Mouse (Mus musculus): ENCODE results near the gene Oaf. TPM values are rescaled to one million over a fixed set of nuclear protein-coding genes. Genes with fewer than 3 reads are reported as not detected.
A peak's percentile ranks its signal among the peaks of the same experiment; 100 is the strongest.

Gene Oaf
- polyA plus RNA-seq, 1 experiment from 2014 or later, result 59.5 TPM

GRCm38 (mm10) chr9:43232286-43232685 lies 7.4 kb downstream of the Oaf start:
- no peak overlapping the region; the same call in 1 of the 2 replicates for H3K9ac ChIP-seq
- no peak for ATAC-seq (replicated peaks; ENCODE audit: low FRiP score)

GRCm38 (mm10) chr9:43231805-43232204 lies 7.9 kb downstream of the Oaf start:
- peaks cover 84% of the 10 kb centered on the region for H3K4me1 ChIP-seq
- WGBS, result 39% methylated on average over 4 of the region's 4 CpGs
- H3K36me3 ChIP-seq, result peaks cover 13% of the 10 kb centered on the region; the same call in 1 of the 2 replicates
- no peak overlapping the region; the same call in 1 of the 2 replicates for H3K9ac ChIP-seq
- H3K9me3 ChIP-seq (replicated peaks), result no peaks in the 10 kb centered on the region
- no peak; the same call in 1 of the 2 replicates for ATAC-seq (replicated peaks; ENCODE audit: low FRiP score)
- peak overlapping the region; percentile 17 for H3K4me2 ChIP-seq
- no peak overlapping the region for H3K4me3 ChIP-seq (replicated peaks)
- H3K27me3 ChIP-seq, result no peaks in the 10 kb centered on the region
- H3K27ac ChIP-seq, result peak overlapping the region; percentile 85

More at GRCm38 (mm10) chr9:43232286-43232685, 7.4 kb downstream of the Oaf start:
- Histone ChIP-seq H3K4me3 (replicated peaks) (no peak overlapping the region), H3K27ac (peak overlapping the region; percentile 85), H3K4me2 (0 out of 2 replicates have a peak overlapping the region, but pooled peaks have one; percentile 0), H3K4me1 (peaks cover 84% of the 10 kb centered on the region), H3K27me3 (no peaks in the 10 kb centered on the region), H3K9me3 (replicated peaks) (no peaks in the 10 kb centered on the region), H3K36me3 (peaks cover 13% of the 10 kb centered on the region; the same call in 1 of the 2 replicates)
- 27% methylated on average over 5 of the region's 5 CpGs for WGBS

GRCm38 (mm10) chr9:43230886-43231285 lies 8.8 kb downstream of the Oaf start:
- H3K4me1 ChIP-seq, result peaks cover 84% of the 10 kb centered on the region
- peak; percentile 23 for ATAC-seq (replicated peaks; ENCODE audit: low FRiP score)
- WGBS, result 38% methylated on average over 4 of the region's 4 CpGs
- no peak overlapping the region for H3K4me3 ChIP-seq (replicated peaks)
- H3K9me3 ChIP-seq (replicated peaks), result no peaks in the 10 kb centered on the region
- H3K4me2 ChIP-seq, result no peak overlapping the region
- peak overlapping the region; percentile 85 for H3K27ac ChIP-seq
- H3K27me3 ChIP-seq, result no peaks in the 10 kb centered on the region
- H3K9ac ChIP-seq, result no peak overlapping the region
- peaks cover 13% of the 10 kb centered on the region; the same call in 1 of the 2 replicates for H3K36me3 ChIP-seq

GRCm38 (mm10) chr9:43229962-43230361 lies 9.7 kb downstream of the Oaf start:
- Histone ChIP-seq H3K4me2 (no peak overlapping the region), H3K4me3 (replicated peaks) (no peak overlapping the region), H3K27ac (peak overlapping the region; percentile 85; the same call in 1 of the 2 replicates), H3K9me3 (replicated peaks) (no peaks in the 10 kb centered on the region), H3K9ac (no peak overlapping the region), H3K36me3 (peaks cover 13% of the 10 kb centered on the region; the same call in 1 of the 2 replicates), H3K27me3 (no peaks in the 10 kb centered on the region), H3K4me1 (peaks cover 85% of the 10 kb centered on the region)
- ATAC-seq (replicated peaks; ENCODE audit: low FRiP score), result no peak
- 79% methylated on average over 7 of the region's 7 CpGs for WGBS

- H3K9me3 ChIP-seq (replicated peaks), result no peaks in the 10 kb centered on the region
- no peak for ATAC-seq (replicated peaks; ENCODE audit: low FRiP score)
- no peak overlapping the region for H3K9ac ChIP-seq
- H3K27ac ChIP-seq, result no peak overlapping the region
- 88% methylated on average over 10 of the region's 10 CpGs for WGBS
- no peak overlapping the region for H3K4me2 ChIP-seq
- peaks cover 84% of the 10 kb centered on the region for H3K4me1 ChIP-seq
- H3K4me3 ChIP-seq (replicated peaks), result no peak overlapping the region
- no peaks in the 10 kb centered on the region for H3K27me3 ChIP-seq
- H3K36me3 ChIP-seq, result peaks cover 13% of the 10 kb centered on the region; the same call in 1 of the 2 replicates
These were observed 10.3 kb downstream of the Oaf start for GRCm38 (mm10) chr9:43229398-43229895.

GRCm38 (mm10) chr9:43228745-43229144 lies 11.0 kb downstream of the Oaf start:
- no peak overlapping the region for H3K4me3 ChIP-seq (replicated peaks)
- no peak overlapping the region for H3K27ac ChIP-seq
- no peak overlapping the region for H3K9ac ChIP-seq
- ATAC-seq (replicated peaks; ENCODE audit: low FRiP score), result no peak
- H3K4me2 ChIP-seq, result no peak overlapping the region
- peaks cover 80% of the 10 kb centered on the region for H3K4me1 ChIP-seq
- no peaks in the 10 kb centered on the region for H3K9me3 ChIP-seq (replicated peaks)
- WGBS, result 75% methylated on average over 2 of the region's 2 CpGs
- no peaks in the 10 kb centered on the region for H3K27me3 ChIP-seq
- H3K36me3 ChIP-seq, result peaks cover 16% of the 10 kb centered on the region

- WGBS, result 76% methylated on average over 8 of the region's 8 CpGs
These were observed 12.1 kb downstream of the Oaf start for GRCm38 (mm10) chr9:43227626-43228025.

GRCm38 (mm10) chr9:43226573-43227160 lies 13.0 kb downstream of the Oaf start:
- H3K4me3 ChIP-seq (replicated peaks), result no peak overlapping the region
- no peak overlapping the region for H3K4me2 ChIP-seq
- peaks cover 62% of the 10 kb centered on the region for H3K4me1 ChIP-seq
- no peak overlapping the region for H3K9ac ChIP-seq
- H3K27ac ChIP-seq, result peak overlapping the region; percentile 74
- H3K27me3 ChIP-seq, result no peaks in the 10 kb centered on the region
- no peak for ATAC-seq (replicated peaks; ENCODE audit: low FRiP score)
- peaks cover 32% of the 10 kb centered on the region for H3K36me3 ChIP-seq
- WGBS, result 42% methylated on average over 9 of the region's 9 CpGs
- no peaks in the 10 kb centered on the region for H3K9me3 ChIP-seq (replicated peaks)

More at GRCm38 (mm10) chr9:43227626-43228025, 12.1 kb downstream of the Oaf start:
- no peak overlapping the region for H3K4me2 ChIP-seq
- no peak overlapping the region for H3K4me3 ChIP-seq (replicated peaks)
- no peak for ATAC-seq (replicated peaks; ENCODE audit: low FRiP score)
- H3K27ac ChIP-seq, result no peak overlapping the region
- no peaks in the 10 kb centered on the region for H3K27me3 ChIP-seq
- peaks cover 23% of the 10 kb centered on the region for H3K36me3 ChIP-seq
- H3K9me3 ChIP-seq (replicated peaks), result no peaks in the 10 kb centered on the region
- H3K4me1 ChIP-seq, result peaks cover 69% of the 10 kb centered on the region
- H3K9ac ChIP-seq, result no peak overlapping the region

GRCm38 (mm10) chr9:43225481-43225880 lies 14.2 kb downstream of the Oaf start:
- H3K36me3 ChIP-seq, result peaks cover 43% of the 10 kb centered on the region
- WGBS, result 34% methylated on average over 2 of the region's 2 CpGs
- ATAC-seq (replicated peaks; ENCODE audit: low FRiP score), result no peak

GRCm38 (mm10) chr9:43224771-43225355 lies 14.8 kb downstream of the Oaf start:
- H3K36me3 ChIP-seq, result peaks cover 42% of the 10 kb centered on the region
- H3K27me3 ChIP-seq, result no peaks in the 10 kb centered on the region
- no peaks in the 10 kb centered on the region for H3K9me3 ChIP-seq (replicated peaks)
- H3K4me2 ChIP-seq, result no peak overlapping the region
- no peak overlapping the region for H3K9ac ChIP-seq
- H3K4me3 ChIP-seq (replicated peaks), result no peak overlapping the region
- peaks cover 44% of the 10 kb centered on the region for H3K4me1 ChIP-seq
- ATAC-seq (replicated peaks; ENCODE audit: low FRiP score), result no peak
- peak overlapping the region; percentile 74; the same call in 1 of the 2 replicates for H3K27ac ChIP-seq
- WGBS, result 60% methylated on average over 11 of the region's 11 CpGs

More at GRCm38 (mm10) chr9:43225481-43225880, 14.2 kb downstream of the Oaf start:
- no peak overlapping the region for H3K4me3 ChIP-seq (replicated peaks)
- peaks cover 50% of the 10 kb centered on the region for H3K4me1 ChIP-seq
- H3K9ac ChIP-seq, result no peak overlapping the region
- no peaks in the 10 kb centered on the region for H3K9me3 ChIP-seq (replicated peaks)
- H3K27ac ChIP-seq, result peak overlapping the region; percentile 74
- no peaks in the 10 kb centered on the region for H3K27me3 ChIP-seq
- no peak overlapping the region for H3K4me2 ChIP-seq

- H3K27ac ChIP-seq, result no peak overlapping the region
- no peak for ATAC-seq (replicated peaks; ENCODE audit: low FRiP score)
These were observed 17.3 kb downstream of the Oaf start for GRCm38 (mm10) chr9:43222429-43222715.

GRCm38 (mm10) chr9:43221643-43222428 lies 17.9 kb downstream of the Oaf start:
- Histone ChIP-seq H3K9ac (no peak overlapping the region), H3K4me2 (no peak overlapping the region), H3K9me3 (replicated peaks) (no peaks in the 10 kb centered on the region), H3K27me3 (no peaks in the 10 kb centered on the region), H3K4me3 (replicated peaks) (no peak overlapping the region), H3K36me3 (peaks cover 37% of the 10 kb centered on the region), H3K27ac (no peak overlapping the region), H3K4me1 (peaks cover 29% of the 10 kb centered on the region)
- WGBS, result 45% methylated on average over 18 of the region's 18 CpGs
- ATAC-seq (replicated peaks; ENCODE audit: low FRiP score), result no peak

More at GRCm38 (mm10) chr9:43222429-43222715, 17.3 kb downstream of the Oaf start:
- no peak overlapping the region for H3K4me3 ChIP-seq (replicated peaks)
- WGBS, result 46% methylated on average over 8 of the region's 8 CpGs
- peaks cover 33% of the 10 kb centered on the region for H3K4me1 ChIP-seq
- H3K9ac ChIP-seq, result no peak overlapping the region
- no peak overlapping the region for H3K4me2 ChIP-seq
- no peaks in the 10 kb centered on the region for H3K27me3 ChIP-seq
- H3K36me3 ChIP-seq, result peaks cover 37% of the 10 kb centered on the region
- no peaks in the 10 kb centered on the region for H3K9me3 ChIP-seq (replicated peaks)

All from kidney, embryonic 15.5 days (tissue).